Mouse (Mus musculus) limb, embryonic 13.5 days (tissue): ENCODE results near the gene Ubfd1. TPM values are rescaled to one million over a fixed set of nuclear protein-coding genes. Genes with fewer than 3 reads are reported as not detected.
A peak's percentile ranks its signal among the peaks of the same experiment; 100 is the strongest.

Experiments used
- ATAC-seq: fragments of 200-750 bp; cut with Nextera tagmentation; 2 replicates; pipeline ENCODE4 v1.8.0; 2017; ENCODE audit warnings: low read depth, moderate number of reproducible peaks, moderate TSS enrichment; ENCODE audit not compliant: low FRiP score
- H3K27ac ChIP-seq: fragments of 300-500 bp; sonication (generic); 2 replicates; pipeline ENCODE4 v1.5.1; 2015; ENCODE audit warnings: inconsistent platforms, mild to moderate bottlenecking, moderate library complexity
- H3K27me3 ChIP-seq: fragments of 300-500 bp; sonication (generic); 2 replicates; pipeline ENCODE4 v1.6.1; 2015; ENCODE audit warnings: mild to moderate bottlenecking, inconsistent platforms
- H3K36me3 ChIP-seq: fragments of 300-500 bp; sonication (generic); 2 replicates; pipeline ENCODE4 v1.6.1; 2015; ENCODE audit warnings: inconsistent platforms, mild to moderate bottlenecking, moderate library complexity
- H3K4me1 ChIP-seq: fragments of 300-500 bp; sonication (generic); 2 replicates; pipeline ENCODE4 v1.6.1; 2015; ENCODE audit warnings: inconsistent platforms
- H3K4me2 ChIP-seq: fragments of 300-500 bp; sonication (generic); replicated peaks from 2 replicates; pipeline ENCODE4 v1.6.1; 2015; ENCODE audit warnings: inconsistent platforms, mild to moderate bottlenecking, moderate library complexity
- H3K4me3 ChIP-seq: fragments of 300-500 bp; sonication (generic); 2 replicates; pipeline ENCODE4 v1.5.1; 2015; ENCODE audit warnings: moderate library complexity, mild to moderate bottlenecking, inconsistent platforms
- H3K9ac ChIP-seq: fragments of 300-500 bp; sonication (generic); 2 replicates; pipeline ENCODE4 v1.6.1; 2015; ENCODE audit warnings: mild to moderate bottlenecking, inconsistent platforms
- H3K9me3 ChIP-seq: fragments of 300-500 bp; sonication (generic); 2 replicates; pipeline ENCODE4 v1.6.1; 2016; ENCODE audit warnings: inconsistent platforms
- WGBS: fragments of 180-500 bp; shearing (Covaris S2); methylation state at CpG from one replicate; pipeline ENCODE4 v1.1.7; 2015; 5-methylcytosine and 5-hydroxymethylcytosine counted together
- polyA plus RNA-seq: library from polyadenylated mRNA; unstranded; fragments of >200 nt; fragmentation: Nextera tagmentation; extraction: Ambion mirVana; gene quantifications from 2 replicates; pipeline ENCODE4 v1.2.1, GENCODE M21; 2015

The Ubfd1 gene
- polyA plus RNA-seq, 1 experiment from 2014 or later, result 76.5 TPM

DNA sequence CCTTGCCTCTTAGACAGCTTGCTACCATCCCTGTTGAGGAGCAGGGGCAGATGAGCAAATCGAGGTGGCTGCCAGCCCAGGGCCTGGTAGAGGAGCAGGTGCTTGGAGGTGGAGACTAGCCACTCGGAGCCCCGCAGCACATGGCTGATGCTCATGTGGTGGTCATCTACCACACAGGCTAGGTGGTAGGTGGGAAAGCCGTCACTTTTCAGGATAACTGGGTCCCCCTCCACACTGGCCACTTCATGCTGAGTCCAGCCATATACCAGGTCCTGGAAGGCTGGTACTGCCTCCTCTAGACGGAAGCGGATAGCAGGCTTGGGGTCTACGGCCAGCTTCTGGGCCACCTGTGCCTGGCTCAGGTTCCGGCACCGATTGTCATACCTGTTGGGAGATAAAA lies 18.8 kb upstream of the Ubfd1 start:
- ATAC-seq, result no peak
- Histone ChIP-seq H3K27ac (no peak overlapping the region), H3K9me3 (no peaks in the 10 kb centered on the region), H3K4me1 (no peaks in the 10 kb centered on the region), H3K27me3 (no peaks in the 10 kb centered on the region), H3K9ac (no peak overlapping the region), H3K4me2 (no peak overlapping the region), H3K4me3 (no peak overlapping the region), H3K36me3 (peaks cover 51% of the 10 kb centered on the region)
- WGBS, result 91% methylated on average over 9 of the region's 9 CpGs

DNA sequence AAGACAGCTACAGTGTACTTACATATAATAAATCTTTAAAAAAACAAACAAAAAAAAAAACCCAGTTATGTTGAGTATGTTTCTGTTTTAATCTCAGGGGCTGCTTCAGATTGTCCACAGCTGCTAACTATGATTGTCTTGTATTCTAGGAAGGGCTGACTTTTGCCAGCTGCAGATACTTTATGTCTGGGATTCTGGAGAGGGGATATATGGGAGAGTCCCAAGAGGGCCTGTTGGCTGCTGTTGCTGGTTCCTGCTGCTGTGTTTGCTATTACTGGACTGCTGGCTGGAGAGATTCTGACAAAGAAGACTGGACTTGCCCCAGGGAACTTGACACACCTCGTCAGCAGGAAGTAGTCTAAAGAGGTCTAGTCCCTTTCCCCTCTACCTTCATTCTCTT lies 16.1 kb upstream of the Ubfd1 start:
- H3K27me3 ChIP-seq, result no peaks in the 10 kb centered on the region
- no peak overlapping the region for H3K9ac ChIP-seq
- no peak overlapping the region for H3K27ac ChIP-seq
- H3K4me1 ChIP-seq, result no peaks in the 10 kb centered on the region
- no peaks in the 10 kb centered on the region for H3K9me3 ChIP-seq
- 95% methylated on average over 1 of the region's 1 CpGs for WGBS
- H3K4me3 ChIP-seq, result no peak overlapping the region
- H3K36me3 ChIP-seq, result peaks cover 66% of the 10 kb centered on the region
- no peak overlapping the region for H3K4me2 ChIP-seq
- ATAC-seq, result no peak

DNA sequence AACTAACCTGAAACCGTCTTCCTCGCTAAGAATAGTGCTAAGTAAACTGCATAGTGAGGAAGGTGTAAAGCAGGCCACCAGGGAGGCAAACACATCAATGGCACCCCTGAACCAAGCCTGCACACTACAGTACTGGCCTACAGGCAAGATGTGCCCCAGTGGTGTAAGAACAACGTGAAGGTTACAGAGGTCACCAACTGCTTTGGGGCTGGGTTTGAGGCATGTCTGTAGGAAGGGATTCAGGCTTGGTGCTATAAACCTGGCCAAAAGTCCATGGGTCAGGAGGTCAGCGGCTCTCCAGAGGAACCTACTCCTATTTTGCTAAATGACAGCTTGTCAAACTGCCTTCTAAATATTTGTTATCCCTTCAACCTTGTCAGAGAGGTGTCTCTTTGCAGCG lies 10.3 kb upstream of the Ubfd1 start:
- H3K9me3 ChIP-seq, result peaks cover 4% of the 10 kb centered on the region; the same call in 1 of the 2 replicates
- no peak overlapping the region for H3K4me2 ChIP-seq
- no peak overlapping the region for H3K9ac ChIP-seq
- peaks cover 62% of the 10 kb centered on the region for H3K36me3 ChIP-seq
- no peaks in the 10 kb centered on the region for H3K27me3 ChIP-seq
- no peak overlapping the region for H3K4me3 ChIP-seq
- no peak for ATAC-seq
- H3K27ac ChIP-seq, result no peak overlapping the region
- WGBS, result 84% methylated on average over 5 of the region's 5 CpGs
- no peaks in the 10 kb centered on the region for H3K4me1 ChIP-seq

DNA sequence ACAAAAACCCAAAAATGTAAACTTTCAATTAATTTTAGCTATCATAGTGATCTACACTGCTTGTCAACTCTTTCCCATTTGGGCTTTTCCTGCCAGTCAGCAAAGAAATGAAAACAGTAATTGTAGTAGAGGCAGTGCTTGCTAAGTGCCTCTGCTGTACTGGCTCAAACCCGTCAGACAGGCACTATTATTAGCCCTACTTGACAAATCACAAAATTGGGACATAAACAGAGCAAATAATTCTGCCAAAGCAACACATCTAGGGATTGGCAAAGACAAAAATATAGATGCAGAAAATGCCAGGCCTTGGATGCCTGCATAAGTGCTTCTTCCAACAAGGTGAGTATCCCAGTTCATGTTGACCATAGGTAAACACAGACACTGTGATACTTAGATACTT lies 1.3 kb upstream of the Ubfd1 start:
- Histone ChIP-seq H3K27me3 (no peaks in the 10 kb centered on the region), H3K9me3 (no peaks in the 10 kb centered on the region), H3K4me2 (peak overlapping the region; percentile 76), H3K27ac (no peak overlapping the region), H3K4me3 (peak overlapping the region; percentile 100), H3K4me1 (peaks cover 30% of the 10 kb centered on the region), H3K9ac (0 out of 2 replicates have a peak overlapping the region, but pooled peaks have one; percentile 99), H3K36me3 (peaks cover 30% of the 10 kb centered on the region)
- WGBS, result 79% methylated on average over 1 of the region's 1 CpGs
- ATAC-seq, result no peak

DNA sequence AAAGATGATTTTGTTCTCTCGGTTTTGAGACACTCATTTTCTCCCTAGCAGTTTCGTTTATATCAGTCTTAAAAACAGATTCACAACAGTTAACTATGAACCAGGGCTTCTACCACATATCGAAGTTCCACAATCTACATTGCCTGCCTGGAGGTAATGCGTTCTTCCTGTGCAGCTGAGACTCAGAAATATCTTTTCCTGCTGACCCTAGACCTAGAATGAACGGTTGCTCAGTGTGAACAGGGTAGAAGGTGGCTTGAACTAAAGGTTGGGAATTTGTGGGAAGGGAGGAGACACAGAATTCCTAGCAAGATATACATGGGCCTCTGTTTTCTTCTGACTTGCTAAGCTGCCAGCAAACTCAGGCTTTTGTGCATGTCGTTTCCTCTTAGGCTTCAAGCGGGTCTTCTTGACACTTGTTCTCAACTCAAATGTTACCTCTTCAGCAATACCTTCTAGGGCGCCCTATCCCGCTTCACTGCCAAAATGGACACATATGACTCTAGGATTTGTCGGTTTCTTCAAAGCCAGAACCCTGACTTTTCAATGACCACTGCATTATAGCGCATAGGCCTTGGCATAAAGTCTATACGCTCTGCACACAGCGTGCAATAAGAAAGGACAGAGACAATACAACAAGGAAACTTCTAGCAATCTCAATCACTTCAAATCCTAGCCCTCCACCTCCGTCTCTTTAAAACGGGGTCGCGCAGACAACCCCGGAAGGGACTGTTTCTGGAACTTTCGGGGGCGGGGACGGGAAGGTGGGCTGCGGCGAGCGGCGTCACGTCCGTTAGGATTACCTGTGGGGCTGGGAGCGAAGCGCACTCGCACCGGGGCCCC lies 652 bp upstream of the Ubfd1 start:
- peak overlapping the region; percentile 99 for H3K9ac ChIP-seq
- H3K27ac ChIP-seq, result peak overlapping the region; percentile 92
- ATAC-seq, result peak; percentile 65
- peak overlapping the region; percentile 100 for H3K4me3 ChIP-seq
- 22% methylated on average over 27 of the region's 31 CpGs for WGBS
- H3K4me1 ChIP-seq, result peaks cover 30% of the 10 kb centered on the region
- H3K9me3 ChIP-seq, result no peaks in the 10 kb centered on the region
- H3K4me2 ChIP-seq, result peak overlapping the region; percentile 76
- peaks cover 34% of the 10 kb centered on the region for H3K36me3 ChIP-seq
- no peaks in the 10 kb centered on the region for H3K27me3 ChIP-seq

DNA sequence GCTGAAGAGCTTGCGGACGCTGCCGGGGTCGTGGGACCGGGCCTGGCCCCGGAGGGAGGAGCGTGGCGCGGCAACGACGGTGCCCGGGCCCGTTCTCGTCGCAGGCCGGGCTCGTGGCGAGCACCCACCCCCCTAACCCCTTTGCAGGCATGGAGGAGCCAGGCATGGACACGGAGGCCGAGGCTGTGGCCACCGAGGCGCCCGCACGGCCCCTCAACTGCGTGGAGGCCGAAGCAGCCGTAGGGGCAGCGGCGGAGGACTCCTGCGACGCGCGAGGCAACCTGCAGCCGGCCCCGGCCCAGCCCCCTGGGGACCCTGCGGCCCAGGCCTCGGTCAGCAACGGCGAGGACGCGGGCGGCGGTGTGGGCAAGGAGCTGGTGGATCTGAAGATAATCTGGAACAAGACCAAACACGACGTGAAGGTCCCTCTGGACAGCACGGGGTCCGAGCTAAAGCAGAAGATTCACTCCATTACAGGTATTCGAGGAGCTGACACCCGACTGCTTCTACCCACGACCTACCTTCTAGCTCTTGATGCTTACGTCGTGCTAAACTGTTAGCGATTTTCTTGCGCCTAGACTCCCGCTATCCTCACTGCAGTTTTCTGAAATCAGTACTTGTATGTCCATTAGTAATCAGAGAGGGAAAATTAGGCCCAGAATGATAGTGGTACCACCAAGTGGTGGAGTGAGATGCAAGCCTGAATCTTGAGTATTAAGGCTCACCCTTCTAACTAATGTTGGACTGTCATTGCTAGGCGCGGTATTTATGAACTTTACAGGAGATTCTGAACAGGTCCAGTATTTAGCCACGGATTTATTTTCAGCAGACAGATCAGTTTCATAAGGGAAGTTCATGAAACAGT lies 774 bp downstream of the Ubfd1 start:
- peak overlapping the region; percentile 92 for H3K27ac ChIP-seq
- WGBS, result 1% methylated on average over 58 of the region's 58 CpGs
- no peaks in the 10 kb centered on the region for H3K27me3 ChIP-seq
- H3K9ac ChIP-seq, result peak overlapping the region; percentile 99
- peaks cover 40% of the 10 kb centered on the region for H3K36me3 ChIP-seq
- ATAC-seq, result peak; percentile 21
- peak overlapping the region; percentile 100 for H3K4me3 ChIP-seq
- H3K9me3 ChIP-seq, result no peaks in the 10 kb centered on the region
- peak overlapping the region; percentile 76 for H3K4me2 ChIP-seq
- peaks cover 30% of the 10 kb centered on the region for H3K4me1 ChIP-seq

DNA sequence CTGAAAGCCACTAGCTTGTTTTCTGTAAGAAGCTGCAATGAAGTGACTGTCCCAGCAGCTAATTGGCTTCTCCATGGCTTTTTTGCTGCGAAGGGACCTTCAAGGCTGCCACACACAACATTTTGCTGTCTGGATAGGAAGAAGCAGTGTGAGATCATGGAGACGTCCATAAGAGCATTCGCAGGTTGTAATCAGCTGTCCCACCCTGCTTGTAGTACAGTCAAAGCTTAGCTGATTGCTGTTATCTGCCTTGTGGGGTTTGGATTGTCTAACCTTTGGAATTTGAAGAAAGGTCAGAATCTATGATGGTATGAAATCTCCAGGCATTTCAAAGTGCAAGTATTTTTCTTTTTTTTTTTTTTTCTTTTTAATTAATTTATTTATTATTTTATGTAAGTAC lies 7.4 kb downstream of the Ubfd1 start:
- H3K4me3 ChIP-seq, result no peak overlapping the region
- H3K27me3 ChIP-seq, result no peaks in the 10 kb centered on the region
- peaks cover 6% of the 10 kb centered on the region for H3K4me1 ChIP-seq
- no peak for ATAC-seq
- H3K9ac ChIP-seq, result no peak overlapping the region
- peaks cover 96% of the 10 kb centered on the region for H3K36me3 ChIP-seq
- H3K9me3 ChIP-seq, result no peaks in the 10 kb centered on the region
- H3K27ac ChIP-seq, result no peak overlapping the region
- WGBS, result 86% methylated on average over 3 of the region's 3 CpGs
- no peak overlapping the region for H3K4me2 ChIP-seq

DNA sequence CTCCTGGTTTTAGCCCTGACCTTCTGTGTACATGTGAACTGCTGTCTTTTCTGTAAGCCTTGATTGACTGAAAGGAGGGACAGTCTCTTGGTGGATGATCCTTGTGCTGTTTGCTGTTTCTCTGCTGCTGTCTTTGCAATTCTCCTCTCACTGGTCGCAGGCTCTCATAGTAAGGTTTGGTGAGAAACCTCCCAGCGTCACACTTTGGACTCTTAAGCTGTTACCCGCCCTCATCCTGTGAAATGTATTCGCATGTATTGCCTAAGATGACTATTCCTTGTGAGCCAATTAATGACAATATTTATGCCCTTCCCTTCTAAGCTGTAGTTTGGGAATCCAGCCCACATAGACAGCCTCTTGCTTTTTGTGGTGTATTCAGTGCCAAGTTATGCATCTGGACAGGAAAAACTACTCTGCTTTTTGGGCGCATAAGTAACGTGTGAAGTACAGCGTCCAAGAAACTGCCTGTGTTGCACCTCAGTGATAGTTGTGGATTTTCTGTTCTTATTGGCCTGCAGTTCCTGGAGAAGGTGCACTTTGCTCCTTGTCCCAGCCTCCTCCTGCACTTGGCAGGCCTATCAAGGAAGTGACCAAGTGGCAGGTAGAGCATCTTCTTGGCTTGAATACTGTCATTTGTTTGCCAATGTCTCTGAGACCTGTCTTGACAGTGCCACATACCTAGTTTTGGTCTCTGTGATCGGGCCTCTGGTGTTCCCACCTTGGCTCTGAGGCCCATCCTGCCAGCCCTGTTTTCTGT lies 13.0 kb downstream of the Ubfd1 start:
- 93% methylated on average over 8 of the region's 8 CpGs for WGBS
- H3K27ac ChIP-seq, result no peak overlapping the region
- peaks cover 88% of the 10 kb centered on the region for H3K36me3 ChIP-seq
- no peaks in the 10 kb centered on the region for H3K9me3 ChIP-seq
- no peaks in the 10 kb centered on the region for H3K4me1 ChIP-seq
- ATAC-seq, result no peak
- no peak overlapping the region for H3K4me2 ChIP-seq
- no peak overlapping the region for H3K4me3 ChIP-seq
- no peak overlapping the region for H3K9ac ChIP-seq
- no peaks in the 10 kb centered on the region for H3K27me3 ChIP-seq

DNA sequence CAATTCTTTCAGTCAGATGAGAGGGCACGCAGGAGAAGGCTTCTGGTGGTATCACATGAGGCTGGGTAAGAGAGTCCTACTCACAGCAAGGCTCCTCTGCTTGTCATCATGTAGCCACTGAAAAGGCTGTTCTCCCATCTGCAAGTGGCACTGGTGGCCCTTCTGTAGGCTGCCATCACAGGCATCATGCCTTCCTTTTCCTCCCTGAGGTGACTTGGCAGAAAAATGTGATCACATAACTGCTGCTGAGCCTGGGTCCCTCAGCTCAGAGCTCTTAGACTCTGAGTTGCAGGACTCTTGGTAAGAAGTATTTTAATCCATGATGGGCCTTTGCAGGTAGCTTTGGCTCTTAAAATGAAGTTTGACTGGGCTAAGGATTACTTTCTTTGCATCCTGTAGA lies 14.1 kb downstream of the Ubfd1 start:
- WGBS, result 97% methylated on average over 1 of the region's 1 CpGs
- Histone ChIP-seq H3K4me1 (no peaks in the 10 kb centered on the region), H3K27ac (no peak overlapping the region), H3K27me3 (no peaks in the 10 kb centered on the region), H3K36me3 (peaks cover 87% of the 10 kb centered on the region), H3K4me2 (no peak overlapping the region), H3K9me3 (no peaks in the 10 kb centered on the region), H3K9ac (no peak overlapping the region), H3K4me3 (no peak overlapping the region)
- ATAC-seq, result no peak

DNA sequence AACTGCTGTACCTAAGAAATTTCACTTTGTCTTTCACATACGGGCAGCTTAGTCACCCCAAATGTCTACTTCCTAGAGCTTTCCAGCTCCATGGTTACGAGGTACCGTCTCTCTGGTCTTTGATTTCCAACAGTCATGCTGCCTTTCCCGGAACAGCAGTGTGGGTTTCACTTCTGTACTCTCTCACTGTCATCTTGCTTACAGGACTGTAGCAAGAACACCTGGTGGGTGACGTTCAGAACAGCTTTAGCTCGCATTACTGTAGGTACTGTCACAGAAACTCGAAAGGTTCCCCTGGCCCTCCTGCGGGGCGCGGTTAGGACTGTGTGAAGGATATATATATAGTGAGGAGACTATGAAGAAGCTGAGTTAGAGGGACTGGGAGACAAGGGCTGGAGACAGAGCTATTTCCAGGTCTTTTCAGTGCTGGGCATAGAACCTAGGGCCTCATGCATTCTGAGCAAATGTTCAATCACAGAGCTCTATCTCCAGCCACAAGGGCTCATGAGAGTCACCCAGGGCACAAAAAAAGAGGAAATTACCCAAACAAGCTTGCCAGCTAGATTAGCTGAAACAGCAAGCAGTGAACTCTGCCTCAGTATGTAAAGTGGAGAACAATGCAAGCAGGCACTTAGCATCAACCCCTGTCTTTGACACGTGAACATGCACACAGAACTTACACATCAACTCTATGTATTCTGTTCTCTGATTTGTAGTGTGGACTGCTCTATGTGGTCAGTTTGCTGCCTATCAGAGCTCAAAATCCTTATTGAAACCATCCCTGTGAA lies 20.4 kb downstream of the Ubfd1 start:
- Histone ChIP-seq H3K9ac (no peak overlapping the region), H3K4me2 (no peak overlapping the region), H3K9me3 (no peaks in the 10 kb centered on the region), H3K4me3 (no peak overlapping the region), H3K27me3 (no peaks in the 10 kb centered on the region), H3K27ac (no peak overlapping the region), H3K36me3 (peaks cover 85% of the 10 kb centered on the region), H3K4me1 (no peaks in the 10 kb centered on the region)
- WGBS, result 92% methylated on average over 11 of the region's 11 CpGs
- no peak for ATAC-seq

DNA sequence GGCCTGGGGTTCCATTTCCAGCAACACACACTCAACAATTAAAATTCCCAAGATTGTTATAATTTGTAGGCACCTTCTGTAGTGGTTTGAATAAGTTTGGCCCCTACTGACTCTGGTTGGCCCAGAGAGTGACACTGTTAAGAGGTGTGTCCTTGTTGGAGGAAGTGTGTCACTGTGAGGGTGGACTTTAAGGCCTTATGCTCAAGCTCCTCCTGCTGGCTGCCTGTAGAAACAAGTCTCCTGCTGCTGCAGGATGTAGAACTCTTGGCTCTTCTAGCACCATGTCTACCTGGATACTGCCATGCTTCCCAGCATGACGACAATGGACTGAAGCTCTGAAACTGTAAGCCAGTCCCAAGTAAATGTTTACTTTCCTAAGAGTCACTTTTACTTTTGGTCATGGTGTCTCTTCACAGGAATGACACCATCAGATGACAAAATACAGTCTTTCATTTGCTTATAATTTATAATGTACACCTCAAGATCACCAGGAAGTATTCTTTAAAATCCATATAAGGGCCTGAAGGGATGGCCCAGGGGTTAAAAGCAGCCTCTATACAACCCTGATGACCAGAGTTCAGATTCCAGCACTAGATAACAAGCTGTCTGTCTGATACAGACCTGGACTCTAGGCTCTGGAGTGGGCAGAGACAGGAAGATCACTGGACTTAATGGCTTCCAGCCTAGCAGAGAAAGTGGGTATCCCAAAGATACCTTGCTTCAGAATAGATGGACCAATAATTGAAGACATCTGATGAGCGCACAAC lies 27.8 kb downstream of the Ubfd1 start:
- WGBS, result 94% methylated on average over 2 of the region's 2 CpGs
- H3K27ac ChIP-seq, result no peak overlapping the region
- H3K27me3 ChIP-seq, result no peaks in the 10 kb centered on the region
- H3K4me2 ChIP-seq, result no peak overlapping the region
- H3K9ac ChIP-seq, result no peak overlapping the region
- H3K9me3 ChIP-seq, result no peaks in the 10 kb centered on the region
- no peak overlapping the region for H3K4me3 ChIP-seq
- H3K36me3 ChIP-seq, result peaks cover 81% of the 10 kb centered on the region
- peaks cover under 1% of the 10 kb centered on the region for H3K4me1 ChIP-seq
- ATAC-seq, result no peak
